Mouse (Mus musculus): ENCODE results near the gene Lgmn.

The Lgmn gene

GRCm38 (mm10) chr12:102394496-102394895 is 45.1 kb downstream of the Lgmn start:
- intact Hi-C loops (cut with DNase I): no loop called here

- intact Hi-C loops (cut with DNase I): loop anchor here (1.0 kb wide), 1 partner anchor 70 kb away; no protein-coding TSS in a partner anchor
Measured at GRCm38 (mm10) chr12:102391982-102392381, 47.6 kb downstream of the Lgmn start.

- intact Hi-C loops (cut with DNase I): no loop called here
Measured at GRCm38 (mm10) chr12:102391109-102391508, 48.5 kb downstream of the Lgmn start.

DNA sequence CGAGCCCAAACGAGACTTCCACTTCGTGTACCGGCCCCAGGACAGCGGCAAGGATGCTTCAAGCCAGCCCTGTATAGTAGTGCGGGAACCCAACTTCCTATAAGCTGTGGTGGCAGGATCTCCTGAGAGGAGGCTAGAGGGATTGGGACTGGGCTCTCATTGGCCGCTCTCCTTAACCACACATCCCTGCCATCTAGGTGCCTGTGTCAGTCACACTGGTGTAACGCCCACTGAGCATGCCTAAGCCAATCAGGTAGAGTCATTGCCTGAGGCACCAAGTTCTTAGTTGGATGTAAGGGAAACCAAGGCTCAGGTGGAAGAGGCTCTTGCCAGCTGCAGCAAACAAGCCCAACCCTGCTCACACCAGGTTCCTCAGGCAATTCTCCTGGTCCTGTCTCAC is 49.6 kb downstream of the Lgmn start:
- intact Hi-C loops (cut with DNase I): no loop called here

DNA sequence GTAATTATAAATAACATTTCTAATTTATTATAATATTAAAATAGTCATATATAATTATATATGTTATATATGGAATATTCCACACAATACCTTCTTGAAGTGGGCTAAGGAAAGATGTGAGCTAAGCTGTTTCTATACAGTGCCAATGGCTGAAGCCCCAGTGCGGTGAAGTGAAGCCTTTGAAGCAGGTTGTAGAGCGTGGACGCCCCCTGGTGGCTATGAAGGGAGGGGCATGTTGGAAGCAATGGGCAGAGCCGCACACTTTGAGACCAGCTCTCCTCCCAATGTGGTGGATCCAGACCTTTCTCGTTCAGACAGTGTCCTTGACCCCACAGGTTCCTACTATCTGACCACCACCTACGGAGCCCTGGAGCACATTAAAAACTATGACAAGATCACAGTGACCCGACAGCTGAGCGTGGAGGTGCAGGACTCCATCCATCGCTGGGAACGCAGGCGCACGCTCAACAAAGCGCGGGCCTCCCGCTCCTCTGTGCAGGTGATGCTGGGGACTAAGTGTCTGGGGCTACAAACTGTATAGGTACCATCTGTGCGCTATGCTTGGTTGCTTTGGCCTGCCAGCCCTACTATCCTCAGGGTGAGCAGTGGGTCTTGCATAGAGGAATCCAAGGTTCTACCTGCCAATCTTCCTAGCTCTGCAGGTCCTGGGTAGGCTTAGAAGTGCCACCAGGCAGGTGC is 52.2 kb downstream of the Lgmn start:
- intact Hi-C loops (cut with DNase I): no loop called here

GRCm38 (mm10) chr12:102384819-102385218 is 54.8 kb downstream of the Lgmn start:
- intact Hi-C loops (cut with DNase I): loop anchor here (5.0 kb wide), 1 partner anchor 388 kb away; no protein-coding TSS in a partner anchor

GRCm38 (mm10) chr12:102383288-102383687 is 56.3 kb downstream of the Lgmn start:
- intact Hi-C loops (cut with DNase I): loop anchor here (5.0 kb wide), 1 partner anchor 386 kb away; no protein-coding TSS in a partner anchor

DNA sequence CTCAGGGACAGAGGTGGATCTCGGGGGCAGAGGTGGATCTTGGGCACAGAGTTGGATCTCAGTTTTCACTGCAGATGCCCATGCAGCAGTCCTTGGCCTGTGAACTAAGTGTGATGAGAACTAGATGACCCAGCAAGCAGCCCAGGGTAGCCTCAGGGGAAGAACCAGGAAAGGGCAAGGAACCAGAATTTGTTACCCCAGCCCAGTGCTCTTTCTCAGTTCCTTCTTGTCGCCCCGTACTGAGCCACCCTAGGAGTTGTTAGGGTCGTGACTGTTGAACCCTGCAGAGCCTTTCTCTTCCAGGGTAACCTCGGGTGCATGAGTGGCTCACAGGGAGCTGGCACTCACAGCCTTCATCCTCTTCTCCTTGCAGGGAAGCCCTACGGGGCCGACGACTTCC is 57.4 kb downstream of the Lgmn start:
- intact Hi-C loops (cut with DNase I): loop anchor here (5.0 kb wide), 1 partner anchor 385 kb away; no protein-coding TSS in a partner anchor

DNA sequence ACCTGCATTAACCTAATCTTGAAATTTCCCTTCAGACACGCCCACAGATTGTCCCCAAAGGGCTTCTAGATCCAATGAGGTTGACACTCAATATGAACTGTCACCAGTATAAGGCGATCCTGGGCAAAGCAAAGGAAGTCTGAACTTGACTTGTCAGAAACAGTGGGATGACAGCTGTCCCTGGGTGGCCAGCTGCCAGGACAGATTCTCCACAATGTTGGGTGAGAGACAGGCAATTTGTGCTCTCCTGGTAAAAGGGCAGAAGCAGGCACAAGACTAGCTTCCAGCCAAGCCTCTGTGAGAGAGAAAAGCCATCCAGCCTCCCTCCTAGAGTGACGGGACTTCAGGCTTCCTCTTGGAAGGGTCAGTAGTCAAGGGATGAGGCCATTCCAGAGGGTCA is 67.3 kb downstream of the Lgmn start:
- intact Hi-C loops (cut with DNase I): no loop called here

GRCm38 (mm10) chr12:102370931-102371500 is 68.6 kb downstream of the Lgmn start:
- intact Hi-C loops (cut with DNase I): no loop called here

- intact Hi-C loops (cut with DNase I): no loop called here
Measured at GRCm38 (mm10) chr12:102369488-102370235, 70.0 kb downstream of the Lgmn start.

GRCm38 (mm10) chr12:102368556-102368955 is 71.1 kb downstream of the Lgmn start:
- intact Hi-C loops (cut with DNase I): no loop called here

- intact Hi-C loops (cut with DNase I): no loop called here
Measured at GRCm38 (mm10) chr12:102368066-102368465, 71.5 kb downstream of the Lgmn start.

DNA sequence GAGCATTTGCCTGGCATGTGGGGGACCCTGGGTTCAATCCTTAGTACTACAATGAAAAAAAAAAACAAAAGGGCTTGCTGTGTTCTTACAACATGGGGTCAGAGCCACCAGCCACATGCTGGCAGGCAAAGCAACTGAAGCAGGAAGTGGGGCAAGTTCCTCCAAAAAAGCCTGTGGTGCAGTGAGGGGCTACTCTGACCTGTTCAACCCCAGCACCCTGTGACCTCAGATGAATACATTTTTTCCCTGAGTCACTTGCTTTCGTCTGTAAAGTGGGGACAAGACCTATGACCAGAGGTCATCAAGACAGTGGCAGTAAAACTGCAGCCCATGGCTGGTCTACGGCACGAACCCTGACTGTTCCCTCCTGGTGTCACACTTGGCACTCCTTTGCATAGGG is 72.5 kb downstream of the Lgmn start:
- intact Hi-C loops (cut with DNase I): no loop called here

GRCm38 (mm10) chr12:102366126-102366816 is 73.3 kb downstream of the Lgmn start:
- intact Hi-C loops (cut with DNase I): no loop called here

- intact Hi-C loops (cut with DNase I): no loop called here
Measured at GRCm38 (mm10) chr12:102365016-102365415, 74.6 kb downstream of the Lgmn start.

DNA sequence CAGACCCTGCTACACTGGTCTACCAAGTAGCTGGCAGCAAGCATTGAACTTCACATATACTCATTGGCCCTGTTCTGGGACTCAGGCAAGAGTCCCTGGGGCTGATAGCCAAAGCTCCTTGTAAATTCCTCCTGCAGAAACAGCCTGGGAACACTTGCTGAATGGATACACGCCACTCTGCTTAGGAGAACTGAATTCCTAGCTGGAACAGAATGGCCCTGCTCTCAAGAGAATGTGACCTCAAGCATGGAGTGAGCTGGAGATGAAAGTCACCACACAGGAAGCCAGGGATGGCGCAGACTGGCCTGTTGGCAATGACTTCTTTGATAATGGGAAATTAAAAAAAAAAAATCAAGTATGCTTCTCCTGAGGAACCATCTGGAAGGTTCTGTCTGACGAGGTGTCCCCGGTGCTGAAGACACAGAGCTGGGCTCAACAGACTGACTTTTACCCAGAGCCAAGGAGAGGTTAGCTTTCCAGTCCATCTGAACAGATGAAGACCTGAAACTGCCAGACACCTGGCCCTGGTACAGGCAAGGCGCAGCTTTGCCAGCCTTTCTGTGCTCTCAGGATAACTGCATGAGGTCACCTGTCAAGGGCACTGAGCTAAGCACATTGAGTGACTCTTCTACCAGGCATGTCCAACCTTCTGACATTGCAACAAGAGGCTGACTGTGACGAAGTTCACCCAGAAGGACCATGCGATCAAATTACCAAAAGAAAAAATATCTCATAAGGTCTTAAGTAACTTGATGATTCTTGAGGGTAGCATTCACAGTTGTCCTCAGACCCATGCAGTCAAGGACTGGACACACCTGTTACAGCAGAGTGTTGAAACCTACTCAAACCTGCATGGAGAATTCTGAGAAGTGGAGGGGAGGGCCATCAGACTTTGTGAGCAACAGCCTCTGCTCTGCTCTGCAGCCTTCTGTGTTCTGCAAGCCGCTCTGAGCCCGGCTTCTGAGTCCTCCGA is 78.1 kb downstream of the Lgmn start:
- intact Hi-C loops (cut with DNase I): no loop called here

- intact Hi-C loops (cut with DNase I): no loop called here
Measured at GRCm38 (mm10) chr12:102359390-102359789, 80.2 kb downstream of the Lgmn start.

GRCm38 (mm10) chr12:102356781-102357180 is 82.8 kb downstream of the Lgmn start:
- intact Hi-C loops (cut with DNase I): no loop called here

GRCm38 (mm10) chr12:102355784-102356183 is 83.8 kb downstream of the Lgmn start:
- intact Hi-C loops (cut with DNase I): no loop called here
